Mouse (Mus musculus) c-Kit-positive CD71-negative TER-119-negative erythroid progenitor cells, embryonic 14.5 days (primary cell): Measurements from ENCODE around the gene Cldn12.

Source experiments
- DNase-seq: peaks from one replicate; pipeline ENCODE4 v3.0.0-alpha.2; 2013; ENCODE audit warnings: low read depth

Cldn12 gene

GRCm38 (mm10) chr5:5514196-5515076 lies at the start of gene Cldn12:
TSS of gene Cldn12 (minus strand) at chr5:5514958.
- DNase-seq = peak; percentile 57

DNA sequence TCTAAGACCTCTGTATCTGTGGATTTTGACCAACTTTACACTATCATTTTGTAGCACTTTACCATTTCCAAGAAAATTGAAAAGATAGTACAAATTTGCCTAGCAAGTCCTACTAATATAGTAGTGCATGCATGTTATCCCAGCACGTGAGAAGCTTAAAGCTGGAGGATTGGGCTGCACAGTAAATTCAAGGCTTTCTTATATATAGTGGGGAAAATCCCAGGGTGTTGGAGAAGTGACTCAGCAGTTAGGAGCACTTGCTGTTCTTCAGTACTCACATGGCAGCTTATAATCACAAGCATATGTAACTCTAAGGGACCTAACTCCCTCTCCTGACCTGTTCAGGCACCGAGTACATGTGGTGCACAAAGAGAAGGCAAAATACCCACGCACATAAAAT lies 47.7 kb upstream of the Cldn12 start:
- no peak for DNase-seq

DNA sequence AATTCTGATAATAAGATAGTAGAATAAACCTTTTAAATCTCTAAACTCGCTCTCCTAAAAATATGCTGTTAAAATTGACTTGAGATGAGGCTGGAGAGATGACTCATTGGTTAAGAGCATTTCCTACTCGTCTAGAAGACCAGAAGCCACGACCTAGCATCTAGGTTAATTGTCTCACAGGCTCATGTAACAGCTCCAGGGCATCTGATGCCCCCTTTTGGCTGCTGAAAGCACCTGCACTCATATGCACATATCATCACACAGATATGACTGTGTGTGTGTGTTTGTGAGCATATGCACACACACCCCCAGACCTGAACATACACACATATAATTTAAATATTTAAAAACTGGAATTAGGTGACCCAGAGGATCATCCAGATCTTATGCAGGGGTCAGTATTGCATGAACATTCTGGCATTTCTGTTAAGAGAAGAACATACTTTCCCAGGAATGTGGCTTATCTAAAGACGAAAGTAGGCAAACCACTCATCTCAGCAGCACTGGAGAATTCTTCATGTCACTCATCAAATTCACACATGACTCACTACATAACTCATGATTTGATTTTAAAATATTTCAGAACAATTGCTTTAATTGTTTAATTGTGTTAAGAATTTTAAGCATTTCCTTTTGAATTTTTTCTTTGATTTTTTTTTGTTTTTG lies 46.4 kb upstream of the Cldn12 start:
- DNase-seq = no peak

- no peak for DNase-seq
Measured at GRCm38 (mm10) chr5:5559798-5560197, 45.0 kb upstream of the Cldn12 start.

GRCm38 (mm10) chr5:5559079-5559740 lies 44.5 kb upstream of the Cldn12 start, which contains the start of gene Gtpbp10:
TSS of gene Gtpbp10 (minus strand) at chr5:5559538.
- DNase-seq = peak; percentile 77

GRCm38 (mm10) chr5:5551110-5551509 lies 36.4 kb upstream of the Cldn12 start:
- no peak for DNase-seq

GRCm38 (mm10) chr5:5540385-5540784 lies 25.6 kb upstream of the Cldn12 start:
- no peak for DNase-seq

- DNase-seq = no peak
Measured at GRCm38 (mm10) chr5:5539771-5540170, 25.0 kb upstream of the Cldn12 start.

- DNase-seq = no peak
Measured at GRCm38 (mm10) chr5:5536131-5536530, 21.4 kb upstream of the Cldn12 start.

DNA sequence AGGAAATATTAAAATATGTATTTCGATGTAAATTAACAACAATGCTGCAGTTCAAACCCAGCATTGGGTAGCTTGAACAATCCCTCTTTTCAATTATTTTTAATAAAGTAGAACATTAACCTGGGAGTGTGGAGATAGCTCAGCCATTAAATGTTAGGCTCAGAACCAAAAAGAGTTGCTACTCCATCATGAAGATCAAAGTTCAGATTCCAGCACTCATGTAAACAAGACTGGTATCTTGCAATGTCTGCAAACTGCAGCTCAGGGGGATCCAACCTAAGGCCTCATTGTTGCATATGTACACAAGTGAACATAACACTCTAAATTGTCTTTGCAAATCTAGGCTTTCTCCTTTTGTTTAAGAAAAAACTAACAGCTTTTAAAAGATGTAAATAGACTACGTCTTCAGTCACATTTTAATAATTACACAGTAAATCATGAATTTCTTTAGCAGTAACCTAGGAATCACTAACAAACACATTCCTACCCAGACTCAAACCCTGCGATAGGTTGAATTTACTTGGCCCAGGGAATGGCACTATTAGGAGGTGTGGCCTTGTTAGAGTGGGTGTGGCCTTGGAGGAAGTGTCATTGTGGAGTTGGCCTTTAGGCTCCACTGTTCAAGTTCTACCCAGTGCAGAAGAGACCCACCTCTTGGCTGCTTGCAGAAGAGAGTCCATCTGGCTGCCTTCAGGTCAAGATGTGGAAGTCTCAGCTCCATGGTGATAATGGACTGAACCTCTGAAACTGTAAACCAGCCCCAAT lies 19.1 kb upstream of the Cldn12 start:
- no peak for DNase-seq

DNA sequence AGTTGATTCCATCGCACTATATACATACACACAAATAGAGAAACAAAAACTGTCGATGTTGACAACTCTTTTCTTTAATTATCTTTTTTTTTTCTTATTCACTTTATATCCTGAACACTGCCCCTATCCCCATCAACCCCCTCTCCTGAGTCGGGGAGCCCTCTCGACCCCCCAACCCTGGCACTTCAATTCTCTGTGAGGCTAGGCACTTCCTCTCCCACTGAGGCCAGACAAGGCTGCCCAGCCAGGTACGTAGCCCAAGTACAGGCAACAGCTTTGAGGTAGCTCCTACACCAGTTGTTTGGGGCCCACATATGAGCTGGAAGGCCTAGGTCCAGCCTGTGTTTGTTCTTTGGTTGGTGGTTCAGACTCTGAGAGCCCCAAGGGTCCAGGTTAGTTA lies 653 bp upstream of the Cldn12 start:
- DNase-seq = no peak

DNA sequence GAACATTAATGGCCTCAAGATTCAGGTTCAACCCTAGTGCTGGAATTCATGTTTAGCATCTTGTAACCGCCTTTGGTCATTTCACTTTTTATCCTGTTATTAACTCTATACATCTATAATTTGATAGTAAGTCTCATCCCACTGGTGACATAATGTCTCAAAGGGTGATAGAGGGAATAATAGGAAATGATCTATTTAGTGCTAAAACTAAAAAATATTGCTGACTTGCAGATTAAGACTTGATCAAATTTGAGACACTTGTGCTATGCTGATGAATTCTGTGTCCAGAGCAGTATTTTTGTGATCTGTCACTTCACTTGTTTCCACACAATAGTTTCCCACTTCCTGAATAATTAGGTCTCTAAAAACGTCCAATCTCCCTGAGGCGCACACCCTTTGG lies 3.4 kb downstream of the Cldn12 start:
- no peak for DNase-seq

DNA sequence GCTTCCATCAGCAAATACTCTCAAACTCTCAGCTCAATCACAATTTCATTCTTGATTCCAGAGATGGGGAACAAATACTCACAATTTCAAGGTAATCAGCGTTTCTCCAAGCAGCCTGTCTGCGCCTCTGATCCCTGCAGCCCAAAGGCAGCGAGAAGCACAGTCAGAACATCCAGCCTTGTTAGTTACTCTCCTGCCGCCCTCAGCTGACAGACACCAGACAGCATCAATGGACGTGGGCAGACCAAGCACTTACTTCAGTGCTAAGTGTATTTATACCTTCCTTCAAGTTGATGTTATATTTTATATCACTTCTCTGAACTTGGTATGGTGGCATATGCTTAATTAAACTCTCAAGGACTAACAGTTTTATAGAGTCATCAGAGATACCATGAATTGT lies 3.8 kb downstream of the Cldn12 start:
- DNase-seq = no peak

DNA sequence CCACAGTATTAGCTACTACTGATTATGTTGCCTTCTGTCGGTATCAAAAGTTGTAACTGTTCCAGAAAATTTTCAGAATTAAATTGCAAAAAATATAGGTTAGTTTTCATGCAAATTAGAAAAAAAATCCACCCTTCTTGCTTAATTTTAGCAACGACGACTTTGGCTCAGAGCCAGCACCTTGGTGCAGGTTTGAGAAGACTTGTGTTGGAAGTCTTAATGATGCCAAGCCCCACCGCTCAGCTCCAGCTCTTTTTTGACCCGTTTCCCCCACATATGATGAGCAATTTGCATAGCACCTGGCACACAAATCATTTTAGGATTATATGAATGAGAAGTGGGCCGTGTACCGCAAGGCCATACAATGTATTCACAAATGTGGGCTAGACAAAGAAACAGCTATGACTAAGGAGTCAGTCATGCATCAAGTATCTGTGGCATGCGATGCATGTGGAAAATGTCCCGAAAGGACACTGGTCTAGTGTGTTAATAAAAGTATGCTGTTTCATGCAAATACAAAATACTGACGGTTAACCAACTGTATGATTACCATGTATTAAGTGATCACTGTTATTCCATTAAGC lies 4.4 kb downstream of the Cldn12 start:
- no peak for DNase-seq

DNA sequence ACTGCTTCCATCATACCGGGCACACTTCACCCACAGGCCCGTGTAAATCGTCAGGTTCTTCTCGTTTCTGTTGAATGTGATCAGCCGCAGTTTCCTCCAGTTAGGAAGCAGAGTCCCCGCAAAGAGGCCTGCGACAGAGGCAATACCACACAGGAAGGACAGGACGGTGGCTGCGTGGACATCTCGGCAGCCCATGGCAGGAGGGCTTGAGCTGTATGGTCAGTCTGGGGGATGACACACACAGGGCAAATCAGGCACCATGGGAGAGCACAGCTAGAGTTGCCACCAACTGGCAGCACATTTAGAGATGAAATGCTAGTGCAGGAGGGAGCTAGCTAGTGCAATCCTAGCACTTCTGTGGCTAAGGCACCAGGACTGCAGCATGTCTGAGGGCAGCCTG lies 6.5 kb downstream of the Cldn12 start:
- DNase-seq = no peak

- no peak for DNase-seq
Measured at GRCm38 (mm10) chr5:5507701-5508225, 7.0 kb downstream of the Cldn12 start.

DNA sequence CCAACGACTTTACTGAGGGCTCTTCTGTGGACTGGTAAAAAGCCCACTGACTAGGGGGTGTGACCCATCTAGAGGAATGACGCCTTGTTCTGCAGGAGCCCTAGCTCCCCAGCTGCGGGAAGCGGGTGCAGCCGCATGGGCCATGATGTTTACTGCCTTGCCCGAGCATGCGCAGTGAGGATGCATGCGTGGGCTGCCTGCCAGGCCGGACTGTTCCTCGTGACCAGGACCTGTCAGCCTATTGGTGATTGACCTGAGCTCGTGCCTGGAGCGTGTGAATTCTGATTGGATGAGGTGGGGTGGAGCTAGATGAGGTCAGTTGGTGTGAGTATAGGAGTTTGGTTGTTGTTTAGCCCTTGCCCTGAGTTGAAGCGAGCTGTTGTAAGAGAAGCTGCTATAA lies 10.3 kb downstream of the Cldn12 start:
- DNase-seq = no peak

GRCm38 (mm10) chr5:5503381-5503780 lies 11.4 kb downstream of the Cldn12 start:
- no peak for DNase-seq

- DNase-seq = no peak
Measured at GRCm38 (mm10) chr5:5501583-5501982, 13.2 kb downstream of the Cldn12 start.

- no peak for DNase-seq
Measured at GRCm38 (mm10) chr5:5496393-5496792, 18.4 kb downstream of the Cldn12 start.

DNA sequence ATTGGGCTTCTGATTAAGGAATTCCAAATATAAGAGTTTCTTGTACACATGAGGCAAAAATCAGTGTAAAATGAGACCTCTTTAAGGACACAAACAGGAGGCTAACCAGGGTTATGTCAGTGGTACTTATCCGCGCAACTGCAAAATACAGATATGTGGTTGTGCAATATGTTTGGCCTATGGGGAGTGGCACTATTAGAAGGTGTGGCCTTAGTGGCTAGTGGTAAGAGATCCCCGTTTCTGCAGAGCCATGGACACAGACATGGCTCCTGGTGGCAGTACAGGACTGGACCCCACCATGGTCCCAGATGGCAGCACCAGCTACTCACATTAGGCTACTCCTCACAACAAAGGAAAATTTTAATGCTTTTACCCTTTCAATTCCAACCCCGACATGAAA lies 19.7 kb downstream of the Cldn12 start:
- DNase-seq = no peak
